Mouse (Mus musculus) olfactory bulb, adult 2 months (tissue): Measurements from ENCODE around the gene Gabrb2. TPM values are rescaled to one million over a fixed set of nuclear protein-coding genes. Genes with fewer than 3 reads are reported as not detected.

Experiments
- H3K27ac ChIP-seq: fragments of 200-500 bp; 2 replicates; pipeline ENCODE4 v1.5.1; 2012; ENCODE audit warnings: low read depth, low read length; ENCODE audit not compliant: insufficient read depth
- H3K4me1 ChIP-seq: fragments of 200-500 bp; 2 replicates; pipeline ENCODE4 v1.6.1; 2012; ENCODE audit warnings: low read length; ENCODE audit not compliant: control insufficient read depth, insufficient read depth
- H3K4me3 ChIP-seq: fragments of 200-500 bp; 2 replicates; pipeline ENCODE4 v1.5.1; 2012; ENCODE audit warnings: mild to moderate bottlenecking, low read depth, low read length, moderate library complexity; ENCODE audit not compliant: insufficient read depth
- CTCF ChIP-seq: fragments of 200-500 bp; IDR thresholded peaks from 2 replicates; pipeline ENCODE4 v1.5.1; 2012; ENCODE audit warnings: low read depth, mild to moderate bottlenecking, low read length, moderate library complexity; ENCODE audit not compliant: insufficient read depth
- POLR2A ChIP-seq: fragments of 200-500 bp; IDR thresholded peaks from 2 replicates; pipeline ENCODE4 v1.6.1; 2012; ENCODE audit warnings: mild to moderate bottlenecking, low read depth, low read length, moderate library complexity; ENCODE audit not compliant: insufficient read depth
- WGBS: fragments of 180-500 bp; shearing (Covaris S2); methylation state at CpG from one replicate; pipeline ENCODE4 v1.1.7; 2018; 5-methylcytosine and 5-hydroxymethylcytosine counted together
- polyA plus RNA-seq: library from polyadenylated mRNA; stranded (reverse); fragments of >200 nt; gene quantifications from 2 replicates; pipeline ENCODE4 v1.2.4, GENCODE M21; 2012; ENCODE audit warnings: low replicate concordance; ENCODE audit not compliant: missing spikeins, insufficient read depth, insufficient read length

Gene Gabrb2
- polyA plus RNA-seq, 1 experiment = not detected

GRCm38 (mm10) chr11:42431495-42431894 lies 11.9 kb downstream of the Gabrb2 start:
- TF ChIP-seq CTCF (no peak), POLR2A (no peak)
- Histone ChIP-seq H3K4me3 (no peak overlapping the region), H3K4me1 (no peaks in the 10 kb centered on the region), H3K27ac (no peak overlapping the region)

GRCm38 (mm10) chr11:42438978-42439377 lies 19.4 kb downstream of the Gabrb2 start:
- TF ChIP-seq POLR2A = no peak
- no peak for TF ChIP-seq CTCF
- Histone ChIP-seq H3K4me3 (no peak overlapping the region), H3K4me1 (no peaks in the 10 kb centered on the region), H3K27ac (no peak overlapping the region)
- 66% methylated on average over 2 of the region's 2 CpGs for WGBS

- H3K4me3 ChIP-seq = no peak overlapping the region
- H3K4me1 ChIP-seq = no peaks in the 10 kb centered on the region
- no peak overlapping the region for H3K27ac ChIP-seq
- TF ChIP-seq POLR2A (no peak), CTCF (no peak)
Observed at GRCm38 (mm10) chr11:42443641-42444040, 24.1 kb downstream of the Gabrb2 start.

GRCm38 (mm10) chr11:42448929-42449328 lies 29.4 kb downstream of the Gabrb2 start:
- Histone ChIP-seq H3K27ac (no peak overlapping the region), H3K4me1 (no peaks in the 10 kb centered on the region), H3K4me3 (no peak overlapping the region)
- 65% methylated on average over 4 of the region's 4 CpGs for WGBS
- no peak for TF ChIP-seq POLR2A
- TF ChIP-seq CTCF = no peak

- TF ChIP-seq POLR2A (no peak), CTCF (no peak)
- WGBS = 89% methylated on average over 1 of the region's 1 CpGs
Observed at GRCm38 (mm10) chr11:42464136-42464535, 44.6 kb downstream of the Gabrb2 start.

GRCm38 (mm10) chr11:42468381-42468780 lies 48.8 kb downstream of the Gabrb2 start:
- Histone ChIP-seq H3K4me3 (no peak overlapping the region), H3K4me1 (no peaks in the 10 kb centered on the region), H3K27ac (no peak overlapping the region)
- TF ChIP-seq CTCF (no peak), POLR2A (no peak)
- 89% methylated on average over 3 of the region's 3 CpGs for WGBS

More at GRCm38 (mm10) chr11:42464136-42464535, 44.6 kb downstream of the Gabrb2 start:
- H3K27ac ChIP-seq = no peak overlapping the region
- H3K4me3 ChIP-seq = no peak overlapping the region
- no peaks in the 10 kb centered on the region for H3K4me1 ChIP-seq

GRCm38 (mm10) chr11:42474523-42474922 lies 55.0 kb downstream of the Gabrb2 start:
- no peaks in the 10 kb centered on the region for H3K4me1 ChIP-seq
- H3K27ac ChIP-seq = no peak overlapping the region
- TF ChIP-seq CTCF = no peak
- no peak for TF ChIP-seq POLR2A
- WGBS = 83% methylated on average over 3 of the region's 3 CpGs
- H3K4me3 ChIP-seq = no peak overlapping the region

- Histone ChIP-seq H3K27ac (no peak overlapping the region), H3K4me1 (no peaks in the 10 kb centered on the region), H3K4me3 (no peak overlapping the region)
- TF ChIP-seq CTCF = no peak
- TF ChIP-seq POLR2A = no peak
Observed at GRCm38 (mm10) chr11:42487625-42488024, 68.1 kb downstream of the Gabrb2 start.

- H3K27ac ChIP-seq = no peak overlapping the region
- H3K4me1 ChIP-seq = no peaks in the 10 kb centered on the region
- no peak for TF ChIP-seq POLR2A
- no peak for TF ChIP-seq CTCF
- H3K4me3 ChIP-seq = no peak overlapping the region
Observed at GRCm38 (mm10) chr11:42501166-42501565, 81.6 kb downstream of the Gabrb2 start.

GRCm38 (mm10) chr11:42505436-42505835 lies 85.9 kb downstream of the Gabrb2 start:
- H3K4me3 ChIP-seq = no peak overlapping the region
- 56% methylated on average over 2 of the region's 2 CpGs for WGBS
- no peak for TF ChIP-seq CTCF
- no peak for TF ChIP-seq POLR2A
- no peak overlapping the region for H3K27ac ChIP-seq
- no peaks in the 10 kb centered on the region for H3K4me1 ChIP-seq
